Mouse (Mus musculus) hindbrain, postnatal 0 days (tissue): Measurements from ENCODE around the gene Gm20695. TPM values are rescaled to one million over a fixed set of nuclear protein-coding genes. Genes with fewer than 3 reads are reported as not detected.

Experiments used
- ATAC-seq: fragments of 200-750 bp; cut with Nextera tagmentation; 2 replicates; pipeline ENCODE4 v1.8.0; 2017; ENCODE audit warnings: mild to moderate bottlenecking, moderate TSS enrichment, moderate library complexity
- DNase-seq: peaks from one replicate; pipeline ENCODE4 v3.0.0-alpha.2; 2015; ENCODE audit warnings: low spot score
- H3K27ac ChIP-seq: fragments of 300-500 bp; sonication (generic); 2 replicates; pipeline ENCODE4 v1.5.1; 2014; ENCODE audit warnings: mild to moderate bottlenecking
- H3K27me3 ChIP-seq: fragments of 300-500 bp; sonication (generic); 2 replicates; pipeline ENCODE4 v1.6.1; 2014; ENCODE audit warnings: low read length, mixed read lengths; ENCODE audit not compliant: insufficient read depth
- H3K36me3 ChIP-seq: fragments of 300-500 bp; sonication (generic); 2 replicates; pipeline ENCODE4 v1.6.1; 2014; ENCODE audit warnings: low read length, mixed read lengths; ENCODE audit not compliant: insufficient read depth
- H3K4me1 ChIP-seq: fragments of 300-500 bp; sonication (generic); 2 replicates; pipeline ENCODE4 v1.6.1; 2014; ENCODE audit warnings: antibody characterized with exemption, low read length, mixed read lengths; ENCODE audit not compliant: insufficient read depth
- H3K4me2 ChIP-seq: fragments of 300-500 bp; sonication (generic); 2 replicates; pipeline ENCODE4 v1.6.1; 2014; ENCODE audit warnings: low read depth, mild to moderate bottlenecking, low read length, moderate library complexity, mixed read lengths
- H3K4me3 ChIP-seq: fragments of 300-500 bp; sonication (generic); 2 replicates; pipeline ENCODE4 v1.5.1; 2014; ENCODE audit warnings: low read length
- H3K9ac ChIP-seq: fragments of 300-500 bp; sonication (generic); replicated peaks from 2 replicates; pipeline ENCODE4 v1.6.1; 2014; ENCODE audit warnings: mild to moderate bottlenecking, low read length, moderate library complexity, mixed read lengths
- H3K9me3 ChIP-seq: fragments of 300-500 bp; sonication (generic); 2 replicates; pipeline ENCODE4 v1.6.1; 2016; ENCODE audit warnings: low read length, mixed read lengths
- CTCF ChIP-seq: IDR thresholded peaks from 2 replicates; pipeline ENCODE4 v1.5.1; 2016; ENCODE audit warnings: antibody characterized with exemption, control low read depth, low read depth
- WGBS: fragments of 180-500 bp; shearing (Covaris S2); extraction: QIAGEN DNeasy Blood & Tissue Kit; methylation state at CpG from one replicate; pipeline ENCODE4 v1.1.7; 2014; 5-methylcytosine and 5-hydroxymethylcytosine counted together
- polyA plus RNA-seq: library from polyadenylated mRNA; unstranded; fragments of >200 nt; fragmentation: Nextera tagmentation; extraction: Ambion mirVana; gene quantifications from 2 replicates; pipeline ENCODE4 v1.2.1, GENCODE M21; 2015
- total RNA-seq: library from RNA; depleted of rRNA; stranded (reverse); fragments of >200 nt; gene quantifications from 2 replicates; pipeline ENCODE4 v1.2.3, GENCODE M21; 2014

Gm20695 gene
- total and polyA plus RNA-seq, 2 experiments from 2014 or later: 1.0 to 10.9 TPM

DNA sequence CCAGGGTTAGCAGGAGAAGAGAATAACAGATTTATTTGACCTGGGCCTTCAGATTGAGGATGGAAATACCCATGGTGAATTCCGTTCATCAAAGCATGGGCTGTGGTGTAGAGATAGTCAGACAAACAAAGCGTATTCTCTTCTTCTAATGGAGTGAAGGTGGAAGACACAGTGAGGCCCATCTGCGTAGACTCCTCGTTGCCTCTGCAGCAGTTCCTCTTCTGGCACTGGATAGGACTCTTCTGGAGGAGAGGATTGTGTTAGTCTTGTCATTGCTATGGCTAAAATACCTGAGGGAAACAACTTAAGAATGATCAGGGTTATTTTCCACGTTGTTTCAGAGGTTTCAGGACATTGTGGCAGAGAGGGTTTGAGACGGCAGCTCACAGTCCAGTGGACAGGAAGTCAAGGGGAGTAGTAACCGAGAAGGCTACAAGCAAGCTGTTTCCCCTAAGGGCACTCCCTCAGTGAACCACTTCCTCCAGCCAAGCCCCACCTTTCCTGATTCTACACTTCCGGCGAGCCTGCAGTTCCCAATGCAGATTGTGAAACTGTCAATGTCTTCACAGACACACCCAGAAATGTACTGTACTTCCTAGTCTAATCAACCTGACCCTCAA lies 10.8 kb downstream of the Gm20695 start:
- WGBS: 86% methylated on average over 9 of the region's 9 CpGs
- Histone ChIP-seq H3K4me2 (no peak overlapping the region), H3K4me1 (no peaks in the 10 kb centered on the region), H3K27ac (peak overlapping the region; percentile 52; the same call in 1 of the 2 replicates), H3K9me3 (no peaks in the 10 kb centered on the region), H3K27me3 (no peaks in the 10 kb centered on the region), H3K4me3 (no peak overlapping the region), H3K36me3 (peaks cover 35% of the 10 kb centered on the region), H3K9ac (no peak overlapping the region)
- DNase-seq: no peak
- TF ChIP-seq CTCF: no peak
- ATAC-seq: no peak

DNA sequence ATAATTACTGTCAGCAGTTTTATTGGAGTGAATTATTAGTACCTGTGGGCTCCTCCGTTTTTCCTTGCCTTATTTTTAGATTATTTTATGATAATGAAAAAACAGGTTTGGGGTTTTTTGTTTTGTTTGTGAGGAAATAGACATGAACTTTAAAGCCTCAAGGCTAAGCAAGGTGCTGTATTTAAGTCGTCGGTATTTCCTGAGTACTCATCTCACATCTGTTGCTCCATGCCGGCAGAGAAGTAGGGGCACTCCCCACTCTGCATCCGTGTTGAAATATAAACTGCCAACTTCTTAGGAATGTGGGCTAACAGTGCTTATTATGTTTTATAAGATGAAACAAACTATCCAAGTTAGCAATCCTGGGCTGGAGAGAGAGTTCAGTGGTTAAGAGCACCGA lies 11.6 kb downstream of the Gm20695 start:
- Histone ChIP-seq H3K9ac (no peak overlapping the region), H3K4me2 (no peak overlapping the region), H3K9me3 (no peaks in the 10 kb centered on the region), H3K4me3 (no peak overlapping the region), H3K27me3 (no peaks in the 10 kb centered on the region), H3K4me1 (no peaks in the 10 kb centered on the region), H3K27ac (no peak overlapping the region), H3K36me3 (peaks cover 43% of the 10 kb centered on the region)
- TF ChIP-seq CTCF: no peak
- ATAC-seq (no peak), DNase-seq (no peak)
- WGBS: 87% methylated on average over 6 of the region's 6 CpGs

- peaks cover 45% of the 10 kb centered on the region for H3K36me3 ChIP-seq
Observed at GRCm38 (mm10) chr16:3896553-3896952, 12.1 kb downstream of the Gm20695 start.

GRCm38 (mm10) chr16:3907471-3907870 lies 23.0 kb downstream of the Gm20695 start:
- H3K4me3 ChIP-seq: no peak overlapping the region
- H3K36me3 ChIP-seq: peaks cover 21% of the 10 kb centered on the region
- TF ChIP-seq CTCF: no peak
- H3K27me3 ChIP-seq: no peaks in the 10 kb centered on the region
- DNase-seq: no peak
- no peak for ATAC-seq
- no peak overlapping the region for H3K9ac ChIP-seq
- H3K4me2 ChIP-seq: no peak overlapping the region
- peaks cover 5% of the 10 kb centered on the region for H3K4me1 ChIP-seq
- H3K9me3 ChIP-seq: no peaks in the 10 kb centered on the region
- no peak overlapping the region for H3K27ac ChIP-seq
- 76% methylated on average over 2 of the region's 2 CpGs for WGBS

More at GRCm38 (mm10) chr16:3896553-3896952, 12.1 kb downstream of the Gm20695 start:
- Histone ChIP-seq H3K9me3 (no peaks in the 10 kb centered on the region), H3K27me3 (no peaks in the 10 kb centered on the region), H3K4me3 (no peak overlapping the region), H3K9ac (no peak overlapping the region), H3K4me1 (no peaks in the 10 kb centered on the region), H3K27ac (no peak overlapping the region), H3K4me2 (no peak overlapping the region)
- no peak for DNase-seq
- no peak for TF ChIP-seq CTCF
- no peak for ATAC-seq
- WGBS: 86% methylated on average over 1 of the region's 1 CpGs

DNA sequence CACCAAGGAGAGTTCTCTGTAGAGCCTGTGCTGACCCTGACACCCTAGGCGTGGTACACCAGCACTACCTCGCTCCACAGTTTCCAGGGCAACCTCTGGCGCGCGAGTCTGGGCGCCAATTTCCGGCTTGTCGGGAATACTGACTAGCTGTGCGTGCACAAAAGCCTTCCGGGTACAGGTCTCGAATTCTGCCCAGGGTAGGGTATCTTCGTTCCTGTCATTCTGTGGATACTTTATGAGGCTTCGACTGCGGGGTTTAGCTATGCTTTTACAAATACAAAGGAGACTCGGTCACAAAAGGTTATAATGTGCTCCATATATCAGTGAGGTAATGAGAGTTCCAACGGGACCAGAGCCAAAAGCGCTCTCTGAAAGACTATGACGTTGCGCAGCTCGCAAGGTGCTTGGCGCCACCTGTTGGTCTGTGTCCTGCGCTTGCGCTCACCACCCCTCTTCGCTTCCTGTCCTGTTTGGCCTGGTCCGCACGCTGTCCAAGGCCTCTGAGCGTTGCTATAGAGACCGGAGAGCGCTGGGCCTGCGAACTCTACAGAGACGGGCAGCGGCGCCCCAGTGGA lies 24.2 kb downstream of the Gm20695 start, which contains the start of the genes 1700037C18Rik and Cluap1:
Gene 1700037C18Rik, minus strand, starts transcription at position 153 of the 575 bp plus-strand sequence.
Gene Cluap1, plus strand, starts transcription at position 265 of the 575 bp plus-strand sequence.
- no peaks in the 10 kb centered on the region for H3K27me3 ChIP-seq
- peaks cover 5% of the 10 kb centered on the region for H3K4me1 ChIP-seq
- peak within 1 kb of the TSS; percentile 82 for H3K27ac ChIP-seq
- peak within 1 kb of the TSS; percentile 66 for H3K4me3 ChIP-seq
- TF ChIP-seq CTCF: peak; percentile 89
- H3K36me3 ChIP-seq: peaks cover 25% of the 10 kb centered on the region
- WGBS: under 1% methylated on average over 33 of the region's 33 CpGs
- no peaks in the 10 kb centered on the region for H3K9me3 ChIP-seq
- peak within 1 kb of the TSS; percentile 67 for H3K9ac ChIP-seq
- DNase-seq (peak; percentile 97), ATAC-seq (peak; percentile 97)
- H3K4me2 ChIP-seq: peak within 1 kb of the TSS; percentile 74

GRCm38 (mm10) chr16:3909118-3909517 lies 24.7 kb downstream of the Gm20695 start:
- ATAC-seq: peak; percentile 38
- no peaks in the 10 kb centered on the region for H3K9me3 ChIP-seq
- no peak for TF ChIP-seq CTCF
- peak overlapping the region; percentile 82 for H3K27ac ChIP-seq
- peaks cover 24% of the 10 kb centered on the region for H3K36me3 ChIP-seq
- H3K4me1 ChIP-seq: peaks cover 5% of the 10 kb centered on the region
- DNase-seq: no peak
- H3K4me3 ChIP-seq: peak overlapping the region; percentile 66
- H3K9ac ChIP-seq: peak overlapping the region; percentile 67
- WGBS: 5% methylated on average over 20 of the region's 20 CpGs
- peak overlapping the region; percentile 74 for H3K4me2 ChIP-seq
- no peaks in the 10 kb centered on the region for H3K27me3 ChIP-seq

DNA sequence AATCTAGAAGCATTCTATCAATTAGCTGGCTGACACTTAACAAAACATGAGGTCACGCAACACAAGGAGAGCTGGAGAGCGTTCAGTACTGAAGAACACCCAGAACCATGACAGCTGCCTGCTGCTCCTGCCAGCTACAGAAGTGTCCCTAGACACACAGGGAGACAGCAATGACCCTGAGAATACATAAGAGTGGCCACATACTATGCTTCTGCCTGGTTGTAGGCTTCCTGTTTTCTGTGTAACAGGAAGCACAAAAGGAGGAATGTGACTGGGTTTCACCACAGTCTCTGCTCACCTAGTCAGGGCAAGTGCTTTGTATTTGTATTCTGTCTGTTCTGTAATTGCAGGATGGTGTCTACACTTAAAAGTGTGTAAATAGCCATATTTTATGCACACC lies 36.3 kb downstream of the Gm20695 start:
- WGBS: 91% methylated on average over 2 of the region's 2 CpGs
- Histone ChIP-seq H3K4me3 (no peak overlapping the region), H3K4me1 (no peaks in the 10 kb centered on the region), H3K27me3 (no peaks in the 10 kb centered on the region), H3K9me3 (no peaks in the 10 kb centered on the region), H3K27ac (no peak overlapping the region), H3K9ac (no peak overlapping the region), H3K4me2 (no peak overlapping the region), H3K36me3 (peaks cover 34% of the 10 kb centered on the region)
- no peak for TF ChIP-seq CTCF
- ATAC-seq (no peak), DNase-seq (no peak)
